Mouse (Mus musculus): ENCODE measurements around the gene Nol8. TPM values are rescaled to one million over a fixed set of nuclear protein-coding genes. Genes with fewer than 3 reads are reported as not detected.
A peak's percentile ranks its signal among the peaks of the same experiment; 100 is the strongest.

Gene Nol8
- polyA plus RNA-seq, 1 experiment, result 20.5 TPM

DNA sequence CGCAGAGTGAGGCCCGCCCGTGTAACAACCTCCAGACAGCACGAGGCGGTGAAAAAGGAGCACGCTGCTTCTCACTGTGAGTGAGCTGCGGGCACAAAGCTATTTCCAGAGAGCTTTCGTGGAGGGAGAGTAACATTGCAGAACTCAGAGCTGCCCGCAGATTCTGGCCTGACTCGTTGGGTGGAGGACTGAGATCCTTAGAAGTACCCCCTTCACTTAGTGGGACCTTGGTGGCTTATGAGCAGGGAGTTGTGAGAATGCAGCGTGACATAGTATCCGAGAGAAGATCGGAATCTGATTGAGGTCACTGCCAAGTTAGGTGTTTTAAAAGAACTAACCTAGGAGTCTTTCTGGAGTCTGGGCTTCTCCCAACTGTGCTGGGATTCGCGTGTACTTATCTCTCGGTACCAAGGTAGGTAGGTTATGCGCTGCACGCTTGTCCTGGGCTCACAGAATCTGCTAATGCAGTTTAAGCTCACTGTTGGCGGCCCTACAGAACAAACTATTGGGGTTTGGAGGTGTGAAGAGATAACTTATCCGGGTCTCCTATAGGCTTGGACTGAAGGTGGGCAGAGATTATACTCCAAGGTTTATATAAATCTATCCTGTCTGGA, 29.5 kb downstream of the Nol8 start:
- peak overlapping the region; percentile 91 for H3K4me3 ChIP-seq (ENCODE audit: insufficient read depth, low read length)
- TF ChIP-seq POLR2A (IDR thresholded peaks at IDR 0.05; ENCODE audit: low read depth, low read length), result no peak
- no peak for TF ChIP-seq CTCF (IDR thresholded peaks at IDR 0.05; ENCODE audit: borderline replicate concordance, insufficient read depth, low read length)
- peak overlapping the region; percentile 55 for H3K27ac ChIP-seq (ENCODE audit: insufficient read depth, low read length)
- no peaks in the 10 kb centered on the region for H3K4me1 ChIP-seq (ENCODE audit: control insufficient read depth, insufficient read depth, low read length)

DNA sequence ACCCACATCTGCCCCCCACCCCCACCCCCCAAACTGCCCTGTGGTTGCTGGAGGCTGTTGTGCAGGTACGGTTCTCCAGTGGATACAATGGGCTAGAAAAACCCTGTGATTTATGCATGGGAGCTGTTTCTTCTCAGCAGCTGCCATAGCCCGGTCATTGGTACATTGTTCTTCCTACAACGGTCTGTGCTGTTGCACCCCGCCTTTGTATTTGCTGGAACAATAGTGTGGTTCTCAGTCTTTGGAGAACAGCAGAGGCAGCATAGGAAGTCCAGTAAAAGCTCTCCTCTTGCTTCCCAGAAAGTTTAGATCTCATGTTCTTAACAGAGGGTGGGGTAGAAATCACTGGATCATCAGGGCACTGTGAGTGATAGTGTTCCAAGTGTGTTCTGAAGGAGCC, 31.4 kb downstream of the Nol8 start:
- Histone ChIP-seq H3K27ac (ENCODE audit: insufficient read depth, low read length) (no peak overlapping the region), H3K4me1 (ENCODE audit: control insufficient read depth, insufficient read depth, low read length) (no peaks in the 10 kb centered on the region), H3K4me3 (ENCODE audit: insufficient read depth, low read length) (no peak overlapping the region)
- TF ChIP-seq POLR2A (IDR thresholded peaks at IDR 0.05; ENCODE audit: low read depth, low read length) (no peak), CTCF (IDR thresholded peaks at IDR 0.05; ENCODE audit: borderline replicate concordance, insufficient read depth, low read length) (no peak)

DNA sequence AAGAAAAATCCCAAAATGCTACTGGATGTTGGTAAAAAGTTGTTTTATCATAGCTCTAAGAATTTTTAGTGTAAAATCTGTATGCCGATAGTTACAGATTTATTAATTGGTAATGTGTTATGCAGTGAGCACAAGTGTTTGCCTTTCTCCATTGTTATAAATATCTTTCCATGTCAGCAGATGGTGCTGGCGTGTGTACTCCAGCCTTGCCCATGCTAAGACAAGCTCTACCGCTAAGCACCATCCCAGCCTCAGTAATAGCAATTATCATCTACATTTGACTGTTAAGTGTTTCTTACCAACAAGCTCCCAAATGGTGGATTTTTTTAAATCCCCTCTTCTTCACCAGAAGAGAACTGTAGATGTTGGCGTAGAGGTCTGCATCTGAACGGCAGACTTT, 38.2 kb downstream of the Nol8 start:
- no peak for TF ChIP-seq CTCF (IDR thresholded peaks at IDR 0.05; ENCODE audit: borderline replicate concordance, insufficient read depth, low read length)
- TF ChIP-seq POLR2A (IDR thresholded peaks at IDR 0.05; ENCODE audit: low read depth, low read length), result no peak
- no peak overlapping the region for H3K4me3 ChIP-seq (ENCODE audit: insufficient read depth, low read length)
- H3K27ac ChIP-seq (ENCODE audit: insufficient read depth, low read length), result no peak overlapping the region
- no peaks in the 10 kb centered on the region for H3K4me1 ChIP-seq (ENCODE audit: control insufficient read depth, insufficient read depth, low read length)

DNA sequence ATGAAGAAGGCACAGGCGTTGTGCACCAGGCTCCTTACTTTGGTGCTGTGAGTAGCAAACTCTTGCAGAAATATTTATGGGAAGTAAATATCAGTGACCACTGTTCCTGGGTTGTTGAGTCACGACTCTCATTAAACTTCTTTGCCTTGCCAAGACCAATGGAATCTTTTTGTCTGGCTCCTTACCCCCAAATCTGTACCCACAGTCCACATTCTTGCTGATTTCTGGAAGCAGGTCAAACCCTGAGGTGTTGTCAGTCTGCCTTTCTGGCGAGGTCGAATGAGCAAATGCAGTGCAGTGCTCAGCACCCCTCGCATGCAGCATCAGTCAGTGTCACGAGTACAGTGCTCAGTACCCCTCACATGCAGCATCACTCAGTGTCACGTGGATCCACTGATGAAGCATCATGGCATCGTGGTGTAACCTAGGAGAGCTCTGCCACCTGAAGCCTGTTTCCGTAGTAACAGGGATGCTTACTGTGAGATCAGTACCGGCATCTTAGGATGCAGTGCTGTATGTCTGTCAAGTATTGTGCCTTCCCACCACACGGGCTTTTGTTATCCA, 50.4 kb downstream of the Nol8 start:
- Histone ChIP-seq H3K4me3 (ENCODE audit: insufficient read depth, low read length) (no peak overlapping the region), H3K4me1 (ENCODE audit: control insufficient read depth, insufficient read depth, low read length) (peaks cover 10% of the 10 kb centered on the region), H3K27ac (ENCODE audit: insufficient read depth, low read length) (no peak overlapping the region)
- no peak for TF ChIP-seq CTCF (IDR thresholded peaks at IDR 0.05; ENCODE audit: borderline replicate concordance, insufficient read depth, low read length)
- no peak for TF ChIP-seq POLR2A (IDR thresholded peaks at IDR 0.05; ENCODE audit: low read depth, low read length)

DNA sequence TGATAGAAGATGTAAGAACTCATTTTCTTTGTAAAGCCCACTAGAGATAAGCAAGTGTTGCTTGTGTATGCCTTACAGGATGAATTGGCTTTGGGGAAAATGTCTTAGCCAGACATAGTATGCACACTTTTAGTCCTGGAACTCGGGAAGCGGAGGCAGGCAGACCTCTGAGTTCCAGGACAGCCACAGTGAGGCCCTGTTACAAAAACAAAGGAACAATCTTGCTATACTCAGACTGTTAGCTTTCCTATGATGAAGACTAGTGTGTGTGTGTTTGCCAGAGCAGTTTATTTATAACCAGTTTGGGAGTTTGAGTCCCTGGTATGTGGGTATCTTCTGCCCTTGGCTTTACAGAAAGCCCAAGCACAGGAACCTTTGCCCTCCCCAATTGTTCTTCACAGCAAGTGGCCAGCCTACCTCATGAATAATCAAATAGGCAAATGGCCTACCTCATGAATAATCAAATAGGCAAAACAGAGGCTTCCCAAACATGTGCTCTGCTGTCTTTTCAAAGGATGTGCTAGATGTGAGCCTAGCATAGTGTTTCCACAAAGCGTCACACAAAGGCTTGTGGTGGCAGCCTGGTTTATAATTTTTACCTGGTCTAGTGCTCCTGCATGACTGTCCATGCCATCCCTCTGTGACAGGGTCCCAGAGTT, 53.3 kb downstream of the Nol8 start:
- Histone ChIP-seq H3K27ac (ENCODE audit: insufficient read depth, low read length) (peak overlapping the region; percentile 55; the same call in 1 of the 2 replicates), H3K4me1 (ENCODE audit: control insufficient read depth, insufficient read depth, low read length) (peaks cover 10% of the 10 kb centered on the region), H3K4me3 (ENCODE audit: insufficient read depth, low read length) (no peak overlapping the region)
- TF ChIP-seq CTCF (IDR thresholded peaks at IDR 0.05; ENCODE audit: borderline replicate concordance, insufficient read depth, low read length) (no peak), POLR2A (IDR thresholded peaks at IDR 0.05; ENCODE audit: low read depth, low read length) (no peak)

DNA sequence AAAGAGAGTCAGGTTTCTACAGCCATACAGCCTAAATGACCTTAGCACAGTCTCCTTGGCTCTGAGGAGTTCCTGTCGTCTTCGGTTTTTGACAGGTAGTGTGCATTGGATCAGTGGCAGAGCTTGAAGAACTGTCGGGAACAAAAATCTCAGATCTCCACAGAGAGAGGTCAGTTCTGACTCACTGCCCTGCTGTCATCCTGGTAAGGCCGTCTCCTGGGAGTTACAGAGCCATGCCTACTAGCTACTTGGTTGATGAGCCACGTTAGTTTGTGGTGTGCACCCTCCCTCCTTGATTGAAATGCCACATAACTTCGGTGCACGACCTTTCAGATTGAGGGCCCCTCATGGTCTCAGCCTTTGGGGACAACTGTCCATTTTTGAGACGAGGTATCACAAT, 55.4 kb downstream of the Nol8 start:
- Histone ChIP-seq H3K4me3 (ENCODE audit: insufficient read depth, low read length) (no peak overlapping the region), H3K27ac (ENCODE audit: insufficient read depth, low read length) (no peak overlapping the region), H3K4me1 (ENCODE audit: control insufficient read depth, insufficient read depth, low read length) (peaks cover 10% of the 10 kb centered on the region)
- no peak for TF ChIP-seq CTCF (IDR thresholded peaks at IDR 0.05; ENCODE audit: borderline replicate concordance, insufficient read depth, low read length)
- TF ChIP-seq POLR2A (IDR thresholded peaks at IDR 0.05; ENCODE audit: low read depth, low read length), result no peak

DNA sequence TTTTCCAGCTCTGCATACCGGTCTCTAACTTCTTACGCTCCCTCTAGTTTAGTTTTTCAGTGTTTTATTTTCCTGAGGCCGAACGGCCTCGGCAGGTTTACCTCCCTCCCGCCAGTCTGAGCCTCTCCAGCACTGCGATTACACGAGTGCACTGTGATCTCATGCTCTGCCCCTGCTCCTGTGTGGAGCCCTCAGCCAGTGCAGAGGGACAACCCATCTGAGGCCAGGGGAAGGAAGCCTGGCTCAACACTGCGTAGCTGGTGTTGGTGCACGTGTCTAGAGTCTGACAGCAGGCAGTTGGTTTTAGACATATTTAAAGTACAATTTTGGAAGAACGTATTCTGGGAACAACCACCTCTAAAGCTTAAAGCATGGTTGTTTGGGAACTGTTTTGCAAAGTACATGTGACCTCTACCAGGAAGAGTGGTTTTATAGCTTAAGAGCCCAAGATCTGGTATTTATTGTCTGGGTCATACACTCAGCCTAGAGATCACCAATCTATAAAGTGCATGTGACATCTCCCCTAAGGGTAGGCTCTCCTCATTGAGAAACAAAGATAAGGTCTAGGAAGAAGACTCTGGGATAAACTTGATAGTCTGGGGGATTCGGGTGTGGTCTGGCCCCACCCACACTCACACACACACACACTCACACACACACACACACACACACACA, 59.3 kb downstream of the Nol8 start:
- H3K4me3 ChIP-seq (ENCODE audit: insufficient read depth, low read length), result no peak overlapping the region
- no peak overlapping the region for H3K27ac ChIP-seq (ENCODE audit: insufficient read depth, low read length)
- TF ChIP-seq CTCF (IDR thresholded peaks at IDR 0.05; ENCODE audit: borderline replicate concordance, insufficient read depth, low read length), result no peak
- TF ChIP-seq POLR2A (IDR thresholded peaks at IDR 0.05; ENCODE audit: low read depth, low read length), result no peak
- no peaks in the 10 kb centered on the region for H3K4me1 ChIP-seq (ENCODE audit: control insufficient read depth, insufficient read depth, low read length)

DNA sequence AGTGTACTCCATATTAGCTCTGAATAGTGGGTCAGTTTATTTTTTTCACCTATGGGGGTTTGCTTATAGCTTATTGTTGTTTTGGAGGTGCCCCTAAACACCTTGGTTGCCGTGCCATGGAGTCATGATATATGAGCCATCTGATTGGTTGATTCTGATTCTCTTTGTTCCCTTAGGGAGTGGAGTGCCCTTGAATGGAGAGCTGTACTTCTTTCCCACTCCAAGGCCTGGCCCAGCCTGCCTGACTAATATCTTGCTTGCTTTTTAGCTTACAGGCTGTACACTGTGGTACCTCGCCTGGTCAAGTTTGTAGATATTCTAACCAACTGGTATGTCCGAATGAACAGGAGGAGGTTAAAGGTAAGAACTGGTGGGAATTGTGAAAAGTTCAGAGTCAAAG, 66.4 kb downstream of the Nol8 start:
- Histone ChIP-seq H3K4me3 (ENCODE audit: insufficient read depth, low read length) (no peak overlapping the region), H3K27ac (ENCODE audit: insufficient read depth, low read length) (no peak overlapping the region), H3K4me1 (ENCODE audit: control insufficient read depth, insufficient read depth, low read length) (no peaks in the 10 kb centered on the region)
- TF ChIP-seq CTCF (IDR thresholded peaks at IDR 0.05; ENCODE audit: borderline replicate concordance, insufficient read depth, low read length), result no peak

Other genes starting within 250 kb of the Nol8 start
- 10.4 and 10.8 TPM in 2 replicates for gene Ippk, start 231.8 kb upstream of the Nol8 start, polyA plus RNA-seq (2011; ENCODE audit: insufficient read length, low read depth, missing spikeins)
- 2.9 and 4.2 TPM in 2 replicates for gene Tes3-ps, start 159.8 kb upstream of the Nol8 start, polyA plus RNA-seq (2011; ENCODE audit: insufficient read length, low read depth, missing spikeins)
- 0.55 and 1.7 TPM in 2 replicates for gene Ecm2, start 148.3 kb upstream of the Nol8 start, polyA plus RNA-seq (2011; ENCODE audit: insufficient read length, low read depth, missing spikeins)
- 134 and 402 TPM in 2 replicates for gene Aspn, start 108.6 kb upstream of the Nol8 start, polyA plus RNA-seq (2011; ENCODE audit: insufficient read length, low read depth, missing spikeins)
- gene Omd, start 70.6 kb upstream of the Nol8 start, polyA plus RNA-seq (2011; ENCODE audit: insufficient read length, low read depth, missing spikeins), result 1.8 and 8.3 TPM in 2 replicates
- gene Ogn, start 45.0 kb upstream of the Nol8 start, polyA plus RNA-seq (2011; ENCODE audit: insufficient read length, low read depth, missing spikeins), result 97.4 and 284 TPM in 2 replicates
- gene Cenpp, start 293 bp upstream of the Nol8 start, polyA plus RNA-seq (2011; ENCODE audit: insufficient read length, low read depth, missing spikeins), result 6.5 and 9.0 TPM in 2 replicates
- 156 and 158 TPM in 2 replicates for gene Iars, start 29.0 kb downstream of the Nol8 start, polyA plus RNA-seq (2011; ENCODE audit: insufficient read length, low read depth, missing spikeins)
- not detected in 2 replicates for gene Gm30302, start 145.9 kb downstream of the Nol8 start, polyA plus RNA-seq (2011; ENCODE audit: insufficient read length, low read depth, missing spikeins)

Measured in embryonic fibroblast, embryonic 13.5 days (primary cell).